Mouse (Mus musculus) retina, adult 2 months (tissue): ENCODE measurements around the gene Tgfbr3.

ENCODE experiments used
- DNase-seq: peaks from one replicate; pipeline ENCODE4 v3.0.0-alpha.2; 2012; ENCODE audit warnings: low read depth, low spot score

Gene Tgfbr3

DNA sequence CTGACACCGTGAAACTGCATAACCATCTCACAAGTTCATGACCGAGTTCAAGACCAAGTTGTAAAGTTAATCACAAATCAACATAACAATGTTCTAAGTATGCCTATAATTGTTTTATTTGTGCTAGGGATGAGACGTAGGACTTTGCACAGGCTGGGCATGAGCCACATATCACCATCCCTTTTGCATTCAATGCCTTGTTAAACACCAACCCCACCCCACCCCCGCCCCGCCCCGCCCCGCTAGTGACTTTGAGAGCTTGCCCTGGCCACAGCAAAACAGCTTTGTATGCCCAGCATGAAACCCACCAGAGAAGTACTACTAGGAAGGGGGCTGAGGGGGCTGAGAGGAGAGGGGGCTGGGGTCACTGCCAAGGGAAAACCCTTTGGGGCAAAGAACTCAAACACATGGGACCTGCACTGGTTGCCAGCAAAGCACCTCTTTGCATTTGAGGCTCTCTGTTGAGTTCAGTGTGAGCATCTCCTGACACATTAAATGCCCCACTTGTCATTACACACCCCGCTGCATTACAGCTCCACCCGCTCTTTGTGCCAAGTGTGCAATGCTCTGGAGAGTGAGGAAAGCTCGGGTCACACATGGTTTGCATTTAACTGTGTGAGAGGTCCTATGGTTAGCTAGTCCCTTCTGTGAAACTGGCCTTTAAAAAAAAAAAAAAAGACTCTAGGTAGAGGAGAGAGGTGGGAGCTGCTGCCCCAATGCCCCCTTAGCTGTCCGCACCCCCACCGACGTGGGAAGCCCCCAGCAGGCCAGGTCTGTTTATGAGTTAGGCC is 179.1 kb downstream of the Tgfbr3 start:
- no peak for DNase-seq

DNA sequence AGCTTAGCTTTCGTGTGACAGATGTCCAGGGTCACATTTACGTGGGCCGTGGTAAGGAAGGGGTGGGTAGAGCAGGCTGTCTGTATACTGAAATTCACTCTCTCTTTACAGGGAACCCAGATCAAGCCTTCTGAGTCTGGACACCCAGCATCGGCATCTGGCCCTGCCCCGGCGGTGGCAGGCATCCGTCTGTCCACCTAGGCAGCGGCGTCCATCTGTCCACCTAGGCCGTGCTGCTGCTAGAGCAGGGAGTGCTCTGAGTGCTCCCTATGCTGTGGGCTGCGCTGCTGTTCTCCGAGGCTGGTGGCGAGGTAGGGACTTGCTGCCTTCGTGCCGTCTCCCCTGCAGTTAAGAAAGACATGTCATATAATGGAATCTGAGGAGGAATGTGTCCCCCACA is 180.0 kb downstream of the Tgfbr3 start:
- no peak for DNase-seq

DNA sequence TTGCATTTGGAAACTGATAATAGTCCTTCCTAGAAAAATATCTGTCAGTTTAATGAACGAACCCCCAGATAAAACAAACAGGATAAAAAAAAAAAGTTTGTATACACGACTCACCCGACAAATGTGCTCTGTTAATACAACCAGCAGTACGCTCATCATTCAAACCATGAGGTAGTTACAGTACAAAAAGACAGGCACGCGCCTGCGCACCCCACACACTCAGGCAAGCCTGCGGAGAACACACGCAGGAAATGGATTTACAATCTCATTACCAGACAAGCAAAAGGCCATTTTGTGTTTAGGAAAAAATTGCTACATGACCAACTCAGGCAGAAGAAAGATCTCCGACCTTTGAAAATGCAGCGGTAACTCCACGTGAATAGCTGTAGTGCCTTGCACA is 182.6 kb downstream of the Tgfbr3 start:
- DNase-seq, result no peak

DNA sequence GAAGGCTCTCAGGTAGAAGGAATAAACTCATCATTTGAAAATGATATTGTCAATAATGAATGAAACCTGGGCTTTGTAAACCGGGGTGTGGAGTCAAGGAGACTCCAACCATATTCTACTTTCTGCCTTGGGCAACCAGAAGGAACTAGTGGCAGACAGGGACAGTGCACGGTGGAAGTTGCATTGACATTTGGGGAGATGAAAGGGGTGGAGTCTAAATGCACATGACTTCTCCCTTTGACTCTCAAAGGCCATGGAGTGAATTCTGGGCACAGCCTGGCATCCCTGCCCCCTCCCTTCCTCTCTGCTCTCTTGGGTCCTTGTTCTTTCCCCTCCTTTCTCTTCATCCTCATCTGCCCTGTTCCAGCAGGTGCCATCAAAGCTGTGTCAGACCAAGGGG is 183.3 kb downstream of the Tgfbr3 start:
- DNase-seq, result no peak

DNA sequence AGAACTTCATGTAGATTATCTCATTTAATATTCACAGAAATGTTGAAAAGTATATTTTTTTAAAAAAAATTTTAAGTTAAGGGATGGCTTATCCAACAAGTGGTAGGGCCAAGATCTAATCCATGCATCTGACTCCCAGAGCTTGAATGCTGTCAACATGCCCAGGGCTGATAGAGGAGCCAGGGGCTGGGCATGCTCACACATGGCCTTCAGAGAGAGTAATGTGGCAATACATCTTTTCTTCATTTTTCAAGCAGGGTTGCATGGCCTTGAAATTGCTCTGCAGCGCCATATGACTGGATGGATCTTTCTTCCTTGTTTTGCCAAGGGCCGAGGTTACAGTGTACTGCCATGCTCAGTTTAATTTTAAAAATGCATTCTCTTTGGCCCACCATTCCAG is 185.8 kb downstream of the Tgfbr3 start:
- DNase-seq, result no peak

GRCm38 (mm10) chr5:107102916-107103315 is 186.5 kb downstream of the Tgfbr3 start:
- no peak for DNase-seq

- DNase-seq, result no peak
Measured at GRCm38 (mm10) chr5:107101684-107102083, 187.7 kb downstream of the Tgfbr3 start.

DNA sequence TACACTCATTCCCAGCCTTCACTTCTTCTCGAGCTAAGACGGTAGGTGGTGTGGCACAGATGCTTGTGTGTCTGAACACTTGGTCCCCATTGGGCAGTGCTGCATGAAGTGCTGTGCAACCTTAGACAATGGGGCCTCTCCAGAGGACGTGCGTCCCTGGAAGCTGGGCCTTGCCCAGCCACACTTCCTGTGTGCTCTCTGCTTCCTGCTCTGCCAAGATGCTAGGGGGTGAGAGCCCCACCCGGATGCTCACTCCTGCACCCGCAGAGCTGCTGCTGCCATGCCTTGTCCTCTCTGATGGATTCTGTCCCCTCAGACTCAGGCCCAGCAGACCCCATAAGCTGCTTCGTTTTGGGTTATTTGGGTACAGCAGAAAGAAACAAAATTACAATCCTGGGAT is 188.3 kb downstream of the Tgfbr3 start:
- no peak for DNase-seq

- DNase-seq, result no peak
Measured at GRCm38 (mm10) chr5:107099634-107100033, 189.8 kb downstream of the Tgfbr3 start.

DNA sequence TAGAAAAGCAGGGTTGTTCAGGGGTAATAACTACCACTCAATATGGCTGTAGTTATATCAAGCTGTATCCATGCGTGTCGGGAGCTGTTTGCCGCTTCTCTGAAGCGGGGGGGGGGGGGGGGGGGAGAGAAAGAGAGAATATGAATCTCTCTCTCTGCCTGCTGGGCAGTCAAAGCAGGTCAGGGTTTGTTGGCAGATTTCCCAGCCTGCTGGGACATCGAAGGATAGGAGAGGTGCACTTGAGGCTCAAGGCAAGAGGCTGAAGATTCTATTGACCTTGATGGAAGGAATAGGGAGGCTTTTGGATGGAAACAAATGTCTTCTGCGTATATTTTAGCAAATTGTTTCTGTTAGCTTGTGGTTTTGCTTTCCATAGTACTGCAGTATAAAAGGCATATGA is 190.4 kb downstream of the Tgfbr3 start:
- DNase-seq, result no peak

GRCm38 (mm10) chr5:107098007-107098406 is 191.4 kb downstream of the Tgfbr3 start:
- DNase-seq, result no peak

GRCm38 (mm10) chr5:107097314-107097713 is 192.1 kb downstream of the Tgfbr3 start:
- no peak for DNase-seq

- DNase-seq, result no peak
Measured at GRCm38 (mm10) chr5:107094233-107094632, 195.2 kb downstream of the Tgfbr3 start.

DNA sequence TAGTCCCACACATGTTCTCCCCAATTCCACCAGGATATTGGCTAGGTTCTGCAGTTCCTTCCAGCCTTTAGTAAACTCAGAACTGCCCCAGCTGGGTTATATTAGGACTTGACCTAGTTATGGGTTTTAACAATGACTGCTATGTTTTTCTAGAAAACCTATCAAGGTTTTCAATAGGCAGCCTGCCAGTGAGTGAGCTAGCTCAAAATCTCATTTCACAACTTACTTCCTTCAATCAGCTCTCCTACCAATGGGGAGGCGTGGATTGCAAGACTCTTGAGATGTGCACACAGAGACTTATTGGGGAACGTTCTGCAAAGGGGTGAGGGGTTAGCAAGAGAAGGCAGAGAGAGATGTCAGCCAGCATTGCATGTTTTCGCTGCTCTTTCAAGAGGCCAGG is 196.2 kb downstream of the Tgfbr3 start:
- DNase-seq, result no peak

- no peak for DNase-seq
Measured at GRCm38 (mm10) chr5:107092137-107092536, 197.3 kb downstream of the Tgfbr3 start.

GRCm38 (mm10) chr5:107089966-107090365 is 199.5 kb downstream of the Tgfbr3 start:
- DNase-seq, result no peak

- DNase-seq, result no peak
Measured at GRCm38 (mm10) chr5:107087829-107088808, 201.3 kb downstream of the Tgfbr3 start.

DNA sequence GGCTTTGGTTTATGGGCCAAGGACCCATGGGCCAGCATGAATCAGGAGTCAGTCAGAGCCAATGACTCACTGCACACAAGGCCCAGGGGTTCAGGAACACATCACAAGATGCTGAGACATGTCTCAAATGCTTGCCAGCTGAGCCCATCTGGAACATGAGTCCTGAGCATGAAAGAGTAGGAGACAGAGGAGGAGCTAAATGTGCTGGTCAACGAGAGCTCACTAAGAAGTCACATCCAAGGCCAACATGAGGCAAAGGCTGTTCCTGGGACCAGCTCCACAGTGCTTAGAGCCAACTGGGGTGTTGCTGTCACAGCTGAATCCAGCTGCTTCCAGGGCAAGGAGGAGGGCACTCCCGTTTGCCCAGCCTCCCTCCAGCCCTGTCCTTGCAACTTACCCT is 202.1 kb downstream of the Tgfbr3 start:
- no peak for DNase-seq

GRCm38 (mm10) chr5:107086166-107086565 is 203.3 kb downstream of the Tgfbr3 start:
- no peak for DNase-seq

GRCm38 (mm10) chr5:107084431-107084830 is 205.0 kb downstream of the Tgfbr3 start:
- DNase-seq, result no peak

DNA sequence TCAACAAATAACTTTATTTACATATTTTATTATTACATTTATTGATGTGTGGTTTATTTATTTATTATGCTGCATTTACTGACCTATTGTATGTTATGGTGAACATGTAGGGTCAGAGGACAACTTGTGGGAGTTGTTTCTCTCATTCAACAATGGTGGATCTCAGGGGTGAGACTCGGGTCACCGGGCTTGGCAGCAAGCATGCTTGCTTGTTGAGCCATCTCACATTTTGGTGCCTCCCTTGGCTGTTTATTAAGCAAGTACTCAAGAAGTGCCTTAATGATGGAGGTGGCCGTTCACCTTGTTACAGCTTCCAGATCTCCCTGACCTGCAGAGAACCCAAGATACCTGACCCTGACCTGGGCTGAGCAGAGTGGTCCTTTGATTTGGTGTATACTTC is 207.4 kb downstream of the Tgfbr3 start:
- DNase-seq, result no peak

GRCm38 (mm10) chr5:107080986-107081624 is 208.3 kb downstream of the Tgfbr3 start:
- no peak for DNase-seq
